Mouse (Mus musculus): Measurements from ENCODE around the gene Rab14.

Gene Rab14

GRCm38 (mm10) chr2:35153844-35154554 lies 46.9 kb downstream of the Rab14 start:
- no peak for DNase-seq

DNA sequence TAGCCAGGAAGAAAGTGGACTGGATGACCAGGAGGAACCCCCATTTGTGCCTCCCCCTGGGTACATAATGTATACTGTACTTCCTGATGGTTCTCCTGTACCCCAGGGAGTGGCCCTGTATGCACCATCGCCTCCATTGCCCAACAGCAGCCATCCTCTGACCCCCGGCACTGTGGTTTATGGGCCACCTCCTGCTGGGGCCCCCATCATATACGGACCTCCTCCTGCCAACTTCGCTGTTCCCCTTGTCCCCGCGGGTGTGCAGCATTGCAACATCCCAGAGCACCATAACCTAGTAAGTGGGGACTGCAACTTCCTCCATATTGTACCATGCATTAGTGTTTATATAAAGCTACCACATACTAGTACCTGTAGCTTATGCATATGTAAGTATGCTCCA lies 47.7 kb downstream of the Rab14 start:
- DNase-seq = no peak

DNA sequence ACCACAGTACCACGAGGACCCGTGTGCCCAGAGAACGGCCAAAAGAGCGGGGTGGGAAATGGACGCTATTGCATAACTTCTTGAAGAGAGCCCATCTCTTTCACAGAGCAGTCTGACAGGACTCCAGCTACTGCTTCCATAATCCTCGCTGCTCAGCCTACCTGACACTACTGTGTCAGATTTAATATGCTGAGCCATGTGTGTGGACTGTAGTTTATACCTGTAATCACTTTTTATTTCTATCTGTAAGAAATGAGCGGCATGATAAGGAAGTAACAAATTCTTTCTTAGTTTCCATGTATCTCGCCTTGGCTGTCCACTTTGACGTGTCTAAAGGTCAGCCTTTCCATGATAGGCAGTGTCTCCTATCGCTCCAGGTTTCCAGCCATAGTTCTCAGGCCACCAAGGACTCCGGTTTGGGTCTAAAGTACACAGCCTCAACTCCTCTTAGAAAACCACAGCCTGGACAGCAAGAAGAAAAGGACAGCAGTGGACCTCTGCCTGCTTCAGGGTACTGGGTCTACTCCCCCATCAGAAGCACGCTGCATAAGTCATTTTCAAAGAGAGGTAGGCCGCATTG lies 49.5 kb downstream of the Rab14 start:
- no peak for DNase-seq

DNA sequence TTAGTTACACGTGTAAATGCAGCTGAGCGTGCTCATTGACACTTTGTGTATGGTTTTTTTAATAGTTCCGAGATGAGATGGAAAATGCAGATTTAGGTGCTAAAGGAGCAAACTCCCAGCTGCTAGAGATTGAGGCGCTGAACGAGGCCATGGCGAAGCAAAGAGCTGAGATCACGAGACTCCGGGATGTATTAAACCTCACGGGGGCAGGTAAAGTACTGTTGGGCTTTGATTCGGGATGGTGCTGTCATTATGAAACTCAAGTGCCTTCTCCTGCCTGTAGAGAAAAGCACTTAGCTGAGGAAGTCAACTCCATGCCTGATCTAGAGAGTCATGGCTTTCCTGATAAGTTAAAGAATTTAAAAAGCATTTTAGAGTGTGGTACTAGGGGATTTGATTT lies 52.1 kb downstream of the Rab14 start:
- no peak for DNase-seq

GRCm38 (mm10) chr2:35141673-35142072 lies 59.2 kb downstream of the Rab14 start:
- DNase-seq = no peak

DNA sequence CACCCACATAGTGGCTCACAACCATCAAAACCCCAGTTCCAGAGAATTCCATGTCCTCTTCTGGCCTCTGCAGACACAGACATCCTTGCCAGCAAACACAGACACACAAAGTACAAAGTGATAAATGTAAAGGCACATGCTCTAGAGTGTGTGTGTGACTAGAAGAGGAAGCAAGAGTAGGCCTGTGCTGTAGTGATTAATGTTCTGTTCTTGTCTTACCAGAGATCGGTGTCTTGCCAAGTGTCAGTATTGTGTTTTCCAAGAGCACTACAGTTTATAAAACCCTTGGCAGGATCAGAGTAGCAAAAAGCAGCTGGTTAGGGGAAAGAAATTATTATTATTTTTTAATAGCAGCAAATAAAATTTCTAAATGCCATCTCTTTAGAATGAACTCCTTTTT lies 62.3 kb downstream of the Rab14 start:
- no peak for DNase-seq

GRCm38 (mm10) chr2:35133891-35134290 lies 67.0 kb downstream of the Rab14 start:
- DNase-seq = no peak

DNA sequence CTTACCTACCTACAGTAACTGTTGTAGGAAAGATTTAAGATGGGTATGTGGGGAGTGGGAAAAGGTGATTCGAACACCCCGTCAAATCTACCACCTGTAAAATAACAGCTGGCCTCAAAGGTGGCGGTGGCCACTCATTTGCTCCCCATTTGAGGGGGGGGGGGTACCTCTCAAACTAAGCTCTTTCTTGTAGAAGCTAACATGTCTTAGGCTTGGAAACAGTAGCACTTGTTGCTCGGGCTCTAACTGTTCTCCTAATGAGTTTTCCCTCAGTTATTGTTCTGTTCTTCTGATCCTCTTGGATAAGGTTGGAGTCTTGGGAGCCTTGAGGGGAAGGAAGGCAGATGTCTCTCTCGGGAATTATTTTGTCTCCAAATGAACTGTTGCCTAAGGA lies 68.3 kb downstream of the Rab14 start:
- DNase-seq = no peak

GRCm38 (mm10) chr2:35131991-35132661 lies 68.8 kb downstream of the Rab14 start:
- peak; percentile 86 for DNase-seq

DNA sequence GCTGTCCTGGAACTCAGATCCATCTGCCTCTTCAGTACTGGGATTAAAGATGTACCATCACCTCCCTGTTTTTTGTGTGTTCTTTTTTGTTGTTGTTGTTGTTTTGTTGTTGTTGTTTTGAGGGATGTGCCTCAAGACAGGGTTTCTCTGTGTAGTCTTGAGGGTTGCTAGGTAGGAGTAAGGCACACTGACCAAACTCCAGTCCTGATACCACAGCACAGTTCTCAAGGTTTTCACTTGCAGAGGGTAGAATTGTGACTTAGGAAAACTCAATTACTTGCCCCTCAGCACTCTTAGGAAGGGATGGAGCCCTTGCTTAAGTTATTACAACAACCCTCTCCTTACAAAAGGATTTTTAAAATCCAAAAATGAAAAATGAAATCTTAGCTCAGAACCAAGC lies 69.4 kb downstream of the Rab14 start:
- DNase-seq = no peak

All from cerebellum, adult 9-11 months (tissue).